Mouse (Mus musculus) CD4-positive helper T cell, adult 2 months (primary cell): ENCODE data around the gene Des.
A peak's percentile ranks its signal among the peaks of the same experiment; 100 is the strongest.

Experiments
- DNase-seq: peaks from one replicate; pipeline ENCODE4 v3.0.0-alpha.2; 2012; ENCODE audit warnings: low read depth, missing footprints, low spot score

The Des gene

GRCm38 (mm10) chr1:75360112-75361031 is at the start of gene Des:
TSS of gene Des (plus strand) at chr1:75360329.
- no peak for DNase-seq

DNA sequence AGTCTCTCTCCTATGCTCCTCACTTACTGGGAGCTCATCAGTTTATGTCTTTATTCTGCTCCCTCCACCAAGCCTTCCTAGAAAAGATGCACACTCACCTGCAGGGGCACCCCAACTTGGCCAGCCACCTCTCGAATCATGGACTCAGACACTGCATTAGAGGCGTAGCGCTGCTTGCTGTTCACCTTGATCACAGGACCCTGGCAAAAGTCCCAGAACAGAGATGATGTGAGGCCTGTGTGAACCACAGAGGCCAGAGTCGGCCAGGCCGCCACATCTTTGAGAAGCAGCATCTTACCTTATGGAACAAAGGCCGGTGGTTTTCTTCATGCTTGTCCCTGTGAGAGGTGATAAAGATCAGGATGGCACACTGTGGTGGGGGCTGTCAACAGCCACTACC is 48.4 kb upstream of the Des start:
- no peak for DNase-seq

- no peak for DNase-seq
Measured at GRCm38 (mm10) chr1:75315011-75315410, 45.1 kb upstream of the Des start.

- DNase-seq, result peak; percentile 28
Measured at GRCm38 (mm10) chr1:75315456-75316365, 44.4 kb upstream of the Des start.

GRCm38 (mm10) chr1:75316861-75317240 is 43.3 kb upstream of the Des start:
- no peak for DNase-seq

DNA sequence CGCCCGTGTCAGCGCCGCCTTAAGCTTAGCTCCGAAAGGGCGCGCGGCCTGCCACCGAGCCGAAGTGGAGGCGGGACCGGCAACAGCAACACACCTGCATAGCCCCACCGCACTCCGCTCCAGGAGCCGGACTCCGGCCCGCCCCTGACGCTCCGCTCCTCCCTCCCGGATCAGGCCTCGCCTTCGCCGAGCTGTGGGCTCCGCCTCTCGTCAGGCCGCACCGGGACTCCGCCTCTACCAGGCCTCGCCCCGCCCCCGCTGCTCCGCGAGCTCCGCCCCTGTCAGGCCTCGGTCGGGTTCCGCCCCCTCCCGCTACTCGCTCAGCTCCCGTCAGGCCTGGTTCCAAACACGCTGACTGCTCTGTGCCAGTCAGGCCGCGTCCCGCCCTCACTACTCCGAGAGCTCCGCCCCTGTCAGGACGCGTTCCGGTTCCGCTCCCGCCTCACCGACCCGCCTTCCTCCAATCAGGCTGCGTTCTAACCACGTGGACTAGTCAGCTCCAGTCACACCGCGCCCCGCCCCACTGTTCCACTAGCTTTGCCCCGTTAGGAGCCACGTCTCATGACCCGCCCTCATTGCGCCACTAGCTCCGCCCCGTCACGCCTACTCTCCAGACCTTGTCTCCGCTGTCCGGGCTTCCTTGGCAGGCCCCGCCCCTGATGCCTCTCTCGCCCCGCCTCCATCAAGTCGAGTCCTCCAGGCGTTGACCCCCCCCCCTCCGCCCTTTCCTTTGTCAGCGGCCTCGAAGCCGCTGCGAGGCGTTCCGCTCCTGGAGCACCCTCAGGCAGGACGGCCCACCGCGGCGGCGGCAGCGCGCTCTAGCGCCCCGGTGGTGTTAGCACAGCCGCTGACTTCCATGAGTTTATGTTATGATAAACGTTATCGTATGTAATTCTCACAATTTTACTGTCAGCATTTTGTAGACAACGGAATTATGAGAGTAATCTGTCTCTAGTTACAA is 42.6 kb upstream of the Des start, which contains the start of gene Dnpep:
TSS of gene Dnpep (minus strand) at position 750 of the 961 bp plus-strand sequence.
- DNase-seq, result peak; percentile 100

DNA sequence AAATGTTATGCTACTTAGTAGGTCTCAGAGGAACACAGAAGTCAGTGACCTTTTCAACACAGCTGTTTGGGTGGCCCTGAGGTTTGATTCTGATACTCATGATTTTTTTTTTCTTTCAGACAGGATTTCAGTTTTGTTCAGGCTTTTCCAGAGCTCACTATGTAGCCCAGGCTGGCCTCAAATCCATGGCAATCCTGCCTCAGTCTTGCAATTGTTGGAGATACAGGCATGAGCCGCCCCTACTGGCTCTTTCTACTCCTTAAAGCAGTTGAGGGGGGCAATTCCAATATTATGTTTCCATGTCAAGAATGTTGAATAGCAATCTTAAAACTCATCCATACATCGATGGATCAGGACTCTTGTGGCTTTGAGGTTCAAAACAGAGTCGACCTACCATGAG is 41.8 kb upstream of the Des start:
- no peak for DNase-seq

DNA sequence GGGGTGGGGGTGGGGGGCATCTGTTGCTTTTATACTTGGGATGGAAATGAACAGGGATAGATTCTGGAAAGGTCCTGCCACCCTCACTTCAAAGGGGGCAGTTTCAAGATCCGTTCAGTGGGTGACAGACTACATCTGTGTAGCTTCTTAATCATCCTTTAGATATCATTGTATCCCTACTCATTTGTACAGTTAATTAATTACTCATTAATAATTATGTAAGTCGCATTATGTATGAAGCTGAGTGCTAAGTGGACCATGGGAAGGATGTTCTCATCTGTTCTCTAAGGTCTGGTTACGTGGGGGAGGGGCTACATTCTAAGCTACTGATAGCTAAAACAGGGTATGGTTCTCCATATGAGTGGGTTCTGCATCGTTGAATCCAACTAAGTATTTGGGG is 41.4 kb upstream of the Des start:
- no peak for DNase-seq

DNA sequence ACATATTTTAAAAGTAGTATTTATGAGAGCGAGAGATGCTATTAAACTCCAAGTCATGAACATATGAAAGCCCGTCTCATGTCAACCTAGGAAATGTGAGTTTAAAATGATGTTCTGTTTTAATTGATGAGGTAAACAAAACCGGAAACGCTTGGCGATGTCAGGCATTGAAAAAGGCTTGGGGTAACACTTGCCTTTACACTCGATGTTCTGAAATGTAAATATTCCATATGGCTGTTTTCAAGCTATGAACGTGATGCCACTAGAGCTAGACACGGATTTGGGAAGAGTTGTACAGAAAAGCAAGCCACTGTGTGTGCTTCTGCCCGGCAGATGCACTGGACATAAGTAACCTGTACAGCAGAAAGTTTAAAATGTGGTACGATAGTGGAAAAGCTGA is 41.0 kb upstream of the Des start:
- no peak for DNase-seq

- DNase-seq, result no peak
Measured at GRCm38 (mm10) chr1:75327461-75327860, 32.7 kb upstream of the Des start.

DNA sequence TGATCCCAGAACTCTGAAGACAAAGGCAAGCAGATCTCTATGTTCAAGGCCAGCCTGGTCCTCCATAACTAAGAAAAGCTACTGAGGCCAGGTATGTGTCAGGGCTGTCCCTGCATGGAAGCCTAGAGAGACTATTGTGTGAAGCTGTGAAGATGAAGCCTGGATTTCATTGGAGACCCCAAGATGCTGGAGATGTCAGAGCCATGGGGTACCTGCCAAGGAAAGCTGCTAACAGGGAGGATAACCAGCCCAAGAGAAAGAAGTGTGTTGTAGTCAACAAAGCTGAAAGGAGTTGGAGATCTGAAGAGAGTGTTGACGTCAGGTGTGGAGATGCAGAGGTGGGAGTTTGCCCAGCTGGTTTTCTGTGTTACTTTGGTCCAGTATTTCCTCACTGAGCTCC is 28.9 kb upstream of the Des start:
- no peak for DNase-seq

- no peak for DNase-seq
Measured at GRCm38 (mm10) chr1:75336461-75336860, 23.7 kb upstream of the Des start.

- DNase-seq, result no peak
Measured at GRCm38 (mm10) chr1:75337097-75337496, 23.0 kb upstream of the Des start.

GRCm38 (mm10) chr1:75338091-75338694 is 21.9 kb upstream of the Des start:
- no peak for DNase-seq

GRCm38 (mm10) chr1:75339337-75339736 is 20.8 kb upstream of the Des start:
- no peak for DNase-seq

DNA sequence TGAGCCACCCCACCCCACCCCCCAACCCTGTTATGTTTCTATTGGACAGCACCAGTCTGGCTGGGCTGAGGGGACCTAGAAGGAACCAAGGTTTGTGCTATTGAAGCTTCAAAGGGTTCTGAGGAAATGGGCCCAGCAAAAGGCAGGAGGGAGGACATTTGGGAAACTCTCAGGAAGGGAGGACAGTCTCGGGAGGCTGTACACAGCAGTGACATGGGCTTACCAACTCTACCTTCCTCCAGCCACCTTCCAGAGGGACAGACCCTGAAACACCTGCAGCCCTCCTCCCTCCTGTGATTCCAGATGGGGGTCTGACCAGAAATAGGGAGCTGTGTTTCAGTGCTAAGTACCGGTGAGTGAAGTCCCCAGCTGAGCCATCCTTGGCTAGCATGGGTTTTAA is 19.6 kb upstream of the Des start:
- DNase-seq, result no peak

GRCm38 (mm10) chr1:75342874-75343416 is 17.2 kb upstream of the Des start:
- no peak for DNase-seq

- DNase-seq, result no peak
Measured at GRCm38 (mm10) chr1:75344291-75345035, 15.7 kb upstream of the Des start.

GRCm38 (mm10) chr1:75345036-75345935 is 14.8 kb upstream of the Des start:
- no peak for DNase-seq
